Mouse (Mus musculus): ENCODE data around the gene Fam217b.

DNA sequence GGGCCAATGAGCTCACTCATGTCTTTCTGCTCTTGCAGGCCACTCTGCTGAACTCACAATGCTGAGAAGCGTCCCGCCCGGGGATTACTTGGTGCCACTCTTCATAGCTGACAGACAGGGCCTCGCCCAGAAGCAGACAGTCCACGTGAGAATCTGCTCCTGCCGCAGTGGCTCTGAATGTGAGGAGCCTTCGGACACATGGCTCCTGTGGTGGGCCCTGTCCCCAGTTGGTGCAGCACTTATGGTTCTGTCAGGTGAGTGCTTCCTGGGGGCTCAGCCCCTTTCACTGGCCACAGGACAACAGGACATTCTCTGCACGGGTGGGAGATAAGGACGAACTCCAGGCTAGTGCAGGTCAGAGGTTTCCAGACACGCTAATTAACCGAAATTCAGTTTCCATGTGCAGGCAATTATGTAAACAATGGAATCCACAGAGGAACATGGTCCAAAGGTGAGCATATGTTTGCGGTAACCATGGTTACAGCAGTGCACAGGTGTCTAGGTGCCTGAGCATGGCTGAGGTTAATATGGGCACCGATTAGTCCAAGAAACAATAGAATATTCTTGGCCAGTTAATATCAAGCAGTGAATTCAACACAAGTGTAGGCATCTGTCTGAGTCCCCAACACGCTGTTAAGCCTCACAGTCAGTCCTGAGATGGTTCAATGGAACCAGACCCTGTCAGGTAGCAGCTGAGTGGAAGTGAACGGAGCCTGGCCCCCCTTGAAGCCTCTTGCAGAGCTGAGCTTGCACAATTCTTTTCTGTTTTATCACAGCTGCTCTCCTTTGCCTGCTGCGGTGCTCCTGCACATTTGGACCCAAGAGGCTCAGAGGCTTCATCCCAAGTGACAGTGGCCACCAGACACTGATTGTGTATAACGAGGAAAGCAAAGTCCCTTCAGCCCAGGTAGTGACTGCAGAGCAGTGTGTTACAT lies 57.5 kb downstream of the Fam217b start:
- no peak for TF ChIP-seq POLR2A (IDR thresholded peaks at IDR 0.05; ENCODE audit: extremely low read depth, insufficient read depth, low read length)
- no peak for TF ChIP-seq CTCF (IDR thresholded peaks at IDR 0.05; ENCODE audit: low read depth, low read length)

All from liver, adult 2 months (tissue).